Mouse (Mus musculus) olfactory bulb, adult 2 months (tissue): ENCODE data around the gene Ccdc14.

Experiments
- CTCF ChIP-seq: fragments of 200-500 bp; IDR thresholded peaks from 2 replicates; pipeline ENCODE4 v1.5.1; 2012; ENCODE audit warnings: low read depth, mild to moderate bottlenecking, low read length, moderate library complexity; ENCODE audit not compliant: insufficient read depth
- POLR2A ChIP-seq: fragments of 200-500 bp; IDR thresholded peaks from 2 replicates; pipeline ENCODE4 v1.6.1; 2012; ENCODE audit warnings: mild to moderate bottlenecking, low read depth, low read length, moderate library complexity; ENCODE audit not compliant: insufficient read depth

GRCm38 (mm10) chr16:34694477-34694876, 4.1 kb downstream of the Ccdc14 start:
- TF ChIP-seq POLR2A (no peak), CTCF (no peak)
